Mouse (Mus musculus) spleen, adult 2 months (tissue): ENCODE data around the gene Prkcb.

ENCODE experiments used
- CTCF ChIP-seq: fragments of 200-500 bp; IDR thresholded peaks from 2 replicates; pipeline ENCODE4 v1.5.1; 2011; ENCODE audit warnings: mild to moderate bottlenecking, inconsistent platforms; ENCODE audit not compliant: insufficient read depth, insufficient read length, insufficient replicate concordance; ENCODE audit errors: extremely low read depth
- POLR2A ChIP-seq: fragments of 200-500 bp; IDR thresholded peaks from 2 replicates; pipeline ENCODE4 v1.6.1; 2011; ENCODE audit warnings: low read depth, low read length, inconsistent platforms

GRCm38 (mm10) chr7:122329588-122329987 lies 41.0 kb downstream of the Prkcb start:
- TF ChIP-seq CTCF (no peak), POLR2A (no peak)
